In genomic region chr13:34238646-34239290, GRCm38 (mm10) we compare ENCODE assay signal across 10 mouse cellular contexts.
A peak's percentile ranks its signal among the peaks of the same experiment; 100 is the strongest.
DNase-seq lines count a peak whose midpoint lies in the region; ATAC-seq and TF ChIP-seq lines count a peak whose summit lies in the region.
"Had no signal": no experiment of that assay in that cellular context is flagged by ENCODE, and none has a peak within 500 bp of the region (broad histone marks: within the 10 kb centered on the region; RNA-seq: fewer than 3 reads in every experiment).

No protein-coding gene starts in this region.

- no peaks in the 10 kb centered on the region for H3K9me3 ChIP-seq in hindbrain, embryonic 13.5 days
- no peaks in the 10 kb centered on the region for H3K9me3 ChIP-seq in midbrain, embryonic 14.5 days (ENCODE audit: control insufficient read depth, low read length)
- H3K9me3 ChIP-seq: megakaryocyte, embryonic 14.5 days had no signal

- TF ChIP-seq CTCF in gastrocnemius, adult 2 months (IDR thresholded peaks at IDR 0.05) = no peak

- H3K27me3 ChIP-seq in hindbrain, embryonic 13.5 days = no peaks in the 10 kb centered on the region
- H3K27me3 ChIP-seq in midbrain, embryonic 14.5 days (ENCODE audit: control insufficient read depth, insufficient read depth, low read length) = no peaks in the 10 kb centered on the region
- H3K27me3 ChIP-seq: megakaryocyte, embryonic 14.5 days had no signal

- no peaks in the 10 kb centered on the region for H3K36me3 ChIP-seq in hindbrain, embryonic 13.5 days
- no peaks in the 10 kb centered on the region for H3K36me3 ChIP-seq in midbrain, embryonic 14.5 days (ENCODE audit: control insufficient read depth, insufficient read depth, low read length)

- H3K4me1 ChIP-seq in hindbrain, embryonic 13.5 days (replicated peaks) = peaks cover 44% of the 10 kb centered on the region
- peaks cover 33% of the 10 kb centered on the region for H3K4me1 ChIP-seq in midbrain, embryonic 14.5 days (ENCODE audit: control insufficient read depth, insufficient read depth, low read length)

- no peak for DNase-seq in gastrocnemius, adult 2 months
- DNase-seq in gastrocnemius, postnatal 10 days = no peak
- peak; percentile 67 for DNase-seq in embryo, embryonic 11 days
- peak; percentile 69 for DNase-seq in midbrain, embryonic 14.5 days
- DNase-seq in adrenal gland, postnatal 4 days (ENCODE audit: low spot score in 2 of 2) = no peak
- DNase-seq in cerebellum, adult 11 months = no peak
- DNase-seq in spleen, adult 18-20 months = no peak
- DNase-seq: cerebellum, adult 9-11 months had no signal

- WGBS in hindbrain, embryonic 13.5 days = 5% methylated on average over 14 of the region's 14 CpGs
- 4% methylated on average over 14 of the region's 14 CpGs for WGBS in midbrain, embryonic 14.5 days

- H3K4me3 ChIP-seq in gastrocnemius, adult 2 months = no peak overlapping the region
- no peak overlapping the region for H3K4me3 ChIP-seq in hindbrain, embryonic 13.5 days
- no peak overlapping the region for H3K4me3 ChIP-seq in midbrain, embryonic 14.5 days (replicated peaks; ENCODE audit: low read depth, low read length)
- H3K4me3 ChIP-seq: megakaryocyte, embryonic 14.5 days had no signal

- H3K4me2 ChIP-seq in hindbrain, embryonic 13.5 days = peak overlapping the region; percentile 15; the same call in 1 of the 2 replicates
- peak overlapping the region; percentile 27; the same call in 1 of the 2 replicates for H3K4me2 ChIP-seq in midbrain, embryonic 14.5 days (ENCODE audit: low read length)

- H3K27ac ChIP-seq in gastrocnemius, adult 2 months = peak overlapping the region; percentile 1; the same call in 1 of the 2 replicates
- peak overlapping the region; percentile 73 for H3K27ac ChIP-seq in hindbrain, embryonic 13.5 days
- peak overlapping the region; percentile 65 for H3K27ac ChIP-seq in midbrain, embryonic 14.5 days (replicated peaks; ENCODE audit: low read depth, low read length)

- H3K9ac ChIP-seq in hindbrain, embryonic 13.5 days = peak overlapping the region; percentile 46; the same call in 1 of the 2 replicates
- peak overlapping the region; percentile 14; the same call in 1 of the 2 replicates for H3K9ac ChIP-seq in midbrain, embryonic 14.5 days (replicated peaks; ENCODE audit: low read length)

- intact Hi-C loops in gastrocnemius, adult 2 months (cut with DNase I) = no loop called here

- peak; percentile 36 for ATAC-seq in hindbrain, embryonic 13.5 days (ENCODE audit: low FRiP score)
- peak; percentile 71 for ATAC-seq in midbrain, embryonic 14.5 days (ENCODE audit: low FRiP score, low TSS enrichment)

Comparison
In these comparisons a context has a peak if more than half of its experiments do, and no peak if none do; other contexts are left out.
1. DNase-seq: peak in embryo, embryonic 11 days (single experiment) and midbrain, embryonic 14.5 days (single experiment); none in gastrocnemius, adult 2 months (single experiment), gastrocnemius, postnatal 10 days (single experiment), adrenal gland, postnatal 4 days (0 of 2), cerebellum, adult 11 months (single experiment) and spleen, adult 18-20 months (0 of 2).
2. H3K27ac ChIP-seq: peak in every context shown above with its lines; median percentile 73 in hindbrain, embryonic 13.5 days; 65 in midbrain, embryonic 14.5 days; 1 in gastrocnemius, adult 2 months.